Mouse (Mus musculus): ENCODE results near the gene Fank1.

DNA sequence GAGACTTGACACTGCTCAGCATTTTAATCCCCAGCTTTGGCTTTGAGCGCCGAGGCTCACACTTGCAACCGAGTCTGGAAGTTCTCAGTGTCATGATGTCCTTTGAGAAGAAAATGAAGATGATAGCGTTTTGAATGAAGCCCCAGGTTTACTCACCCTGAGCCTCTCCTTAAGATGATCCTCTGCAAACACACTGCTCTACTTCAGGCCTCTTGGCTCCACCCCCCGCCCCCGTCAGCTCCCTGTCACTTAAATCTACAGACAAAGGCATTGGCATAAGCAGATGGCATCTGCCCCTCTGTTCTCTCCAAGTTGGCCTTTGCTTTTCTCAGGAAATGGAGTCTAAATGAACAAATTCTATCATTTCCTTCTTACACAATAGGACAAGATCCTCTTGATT lies 147.3 kb downstream of the Fank1 start:
- no peak for TF ChIP-seq CTCF (IDR thresholded peaks at IDR 0.05; ENCODE audit: insufficient read depth, low read depth, low read length)
- TF ChIP-seq POLR2A (IDR thresholded peaks at IDR 0.05; ENCODE audit: insufficient read depth, low read depth, low read length): no peak

All from olfactory bulb, adult 2 months (tissue).